Comparison of ENCODE assay signal across 9 mouse cellular contexts in genomic region chr12:55387788-55388465, GRCm38 (mm10). TPM values are rescaled to one million over a fixed set of nuclear protein-coding genes. Genes with fewer than 3 reads are reported as not detected.
A peak's percentile ranks its signal among the peaks of the same experiment; 100 is the strongest.
DNase-seq lines count a peak whose midpoint lies in the region; ATAC-seq lines count a peak whose summit lies in the region.
"Had no signal": no experiment of that assay in that cellular context is flagged by ENCODE, and none has a peak within 500 bp of the region (broad histone marks: within the 10 kb centered on the region; RNA-seq: fewer than 3 reads in every experiment).

No protein-coding gene starts in this region.

- peak overlapping the region; percentile 29; the same call in 1 of the 2 replicates for H3K27ac ChIP-seq in liver, embryonic 13.5 days
- no peak overlapping the region for H3K27ac ChIP-seq in liver, embryonic 11.5 days (ENCODE audit: low read depth, low read length)
- no peak overlapping the region for H3K27ac ChIP-seq in intestine, embryonic 16.5 days (ENCODE audit: low read length)

- WGBS in liver, embryonic 13.5 days (ENCODE audit: insufficient replicate concordance): 45% methylated on average over 11 of the region's 11 CpGs
- 74% methylated on average over 11 of the region's 11 CpGs for WGBS in liver, embryonic 11.5 days
- 57% methylated on average over 11 of the region's 11 CpGs for WGBS in intestine, embryonic 16.5 days

- peak; percentile 21 for DNase-seq in adrenal gland, adult 2 months
- DNase-seq in adrenal gland, postnatal 25 days: no peak
- no peak for DNase-seq in liver, embryonic 13.5 days
- no peak for DNase-seq in liver, embryonic 11.5 days (ENCODE audit: low spot score)
- peak; percentile 94 for DNase-seq in thymus, postnatal 0 days (ENCODE audit: low spot score)
- DNase-seq in right cerebral cortex, adult 2 months (ENCODE audit: low spot score in 2 of 2): no peak
- DNase-seq in c-Kit-positive CD71-positive TER-119-positive erythroid progenitor cells, embryonic 14.5 days (ENCODE audit: low spot score): no peak

- H3K9me3 ChIP-seq in liver, embryonic 13.5 days (replicated peaks): no peaks in the 10 kb centered on the region
- no peaks in the 10 kb centered on the region for H3K9me3 ChIP-seq in liver, embryonic 11.5 days (ENCODE audit: control insufficient read depth, low read length)
- no peaks in the 10 kb centered on the region for H3K9me3 ChIP-seq in intestine, embryonic 16.5 days (ENCODE audit: control insufficient read depth, low read length)
- H3K9me3 ChIP-seq: heart, embryonic 12.5 days had no signal

- H3K4me1 ChIP-seq in liver, embryonic 13.5 days (replicated peaks): peaks cover 34% of the 10 kb centered on the region
- peaks cover 5% of the 10 kb centered on the region for H3K4me1 ChIP-seq in liver, embryonic 11.5 days (replicated peaks; ENCODE audit: control insufficient read depth, insufficient read depth, low read length)
- 0 out of 2 replicates have a peak, but pooled peaks cover 4% of the 10 kb centered on the region for H3K4me1 ChIP-seq in intestine, embryonic 16.5 days (ENCODE audit: control insufficient read depth, insufficient read depth, low read length)

- peak overlapping the region; percentile 17; the same call in 1 of the 2 replicates for H3K9ac ChIP-seq in liver, embryonic 13.5 days
- H3K9ac ChIP-seq in liver, embryonic 11.5 days (ENCODE audit: low read depth, low read length): no peak overlapping the region
- no peak overlapping the region for H3K9ac ChIP-seq in intestine, embryonic 16.5 days (ENCODE audit: low read depth, low read length)
- H3K9ac ChIP-seq: heart, embryonic 12.5 days had no signal

- H3K36me3 ChIP-seq in liver, embryonic 13.5 days: no peaks in the 10 kb centered on the region
- H3K36me3 ChIP-seq in liver, embryonic 11.5 days (ENCODE audit: control insufficient read depth, insufficient read depth, low read length): no peaks in the 10 kb centered on the region
- H3K36me3 ChIP-seq in intestine, embryonic 16.5 days (ENCODE audit: control insufficient read depth, insufficient read depth, low read length): no peaks in the 10 kb centered on the region
- H3K36me3 ChIP-seq: heart, embryonic 12.5 days had no signal

- peaks cover 13% of the 10 kb centered on the region for H3K27me3 ChIP-seq in liver, embryonic 13.5 days
- no peaks in the 10 kb centered on the region for H3K27me3 ChIP-seq in liver, embryonic 11.5 days (replicated peaks; ENCODE audit: control insufficient read depth, insufficient read depth, low read length)
- H3K27me3 ChIP-seq in intestine, embryonic 16.5 days (replicated peaks; ENCODE audit: control insufficient read depth, insufficient read depth, low read length): no peaks in the 10 kb centered on the region
- H3K27me3 ChIP-seq: heart, embryonic 12.5 days had no signal

- ATAC-seq in liver, embryonic 13.5 days (ENCODE audit: low read depth): no peak
- no peak for ATAC-seq in liver, embryonic 11.5 days (replicated peaks; ENCODE audit: low FRiP score)
- ATAC-seq in intestine, embryonic 16.5 days: 0 out of 2 replicates have a peak, but pooled peaks have one; percentile 52

- no peak overlapping the region for H3K4me3 ChIP-seq in liver, embryonic 13.5 days (replicated peaks)
- H3K4me3 ChIP-seq in liver, embryonic 11.5 days (ENCODE audit: low read depth, low read length): no peak overlapping the region
- H3K4me3 ChIP-seq in intestine, embryonic 16.5 days (ENCODE audit: low read length): no peak overlapping the region
- H3K4me3 ChIP-seq: heart, embryonic 12.5 days had no signal

- H3K4me2 ChIP-seq in liver, embryonic 13.5 days: no peak overlapping the region
- H3K4me2 ChIP-seq in liver, embryonic 11.5 days: no peak overlapping the region
- no peak overlapping the region for H3K4me2 ChIP-seq in intestine, embryonic 16.5 days (ENCODE audit: low read depth, low read length)
- H3K4me2 ChIP-seq: heart, embryonic 12.5 days had no signal

RNA-seq across cellular contexts. Expression of gene Psma6, which starts 3.9 kb away (rescaled TPM):
- 100 to 1,000 TPM; 208 to 242 TPM for total RNA-seq in adrenal gland, adult 2 months (2021)
- polyA plus RNA-seq in adrenal gland, adult 2 months (2012; rRNA removed): 12.5 and 14.8 TPM in 2 replicates
- 216 and 229 TPM in 2 replicates for total RNA-seq in adrenal gland, postnatal 25 days (2021)
- 281 and 285 TPM in 2 replicates for polyA plus RNA-seq in liver, embryonic 13.5 days (2015; fragmentation: Nextera tagmentation; extraction: Ambion mirVana)
- polyA plus RNA-seq in liver, embryonic 11.5 days (2014; fragmentation: Nextera tagmentation; extraction: Ambion mirVana): 410 and 426 TPM in 2 replicates
- polyA plus RNA-seq in intestine, embryonic 16.5 days (2015; fragmentation: Nextera tagmentation; extraction: Ambion mirVana): 375 and 407 TPM in 2 replicates
- polyA plus RNA-seq in thymus, postnatal 0 days (2015; fragmentation: Nextera tagmentation; extraction: Ambion mirVana): 720 and 727 TPM in 2 replicates

Comparison
In these comparisons a context has a peak if more than half of its experiments do, and no peak if none do; other contexts are left out.
1. DNase-seq: peak in adrenal gland, adult 2 months (single experiment) and thymus, postnatal 0 days (single experiment); none in adrenal gland, postnatal 25 days (single experiment), liver, embryonic 13.5 days (single experiment), liver, embryonic 11.5 days (single experiment), right cerebral cortex, adult 2 months (0 of 2) and c-Kit-positive CD71-positive TER-119-positive erythroid progenitor cells, embryonic 14.5 days (single experiment).
2. RNA of gene Psma6, which starts 3.9 kb away (polyA plus RNA-seq): 720 to 727 TPM in thymus, postnatal 0 days, 410 to 426 TPM in liver, embryonic 11.5 days, 375 to 407 TPM in intestine, embryonic 16.5 days and 281 to 285 TPM in liver, embryonic 13.5 days; 12.5 to 14.8 TPM in adrenal gland, adult 2 months; every median in the first group is over 10 times any median in the second.